Mouse (Mus musculus): ENCODE data around the gene Hmg20a. TPM values are rescaled to one million over a fixed set of nuclear protein-coding genes. Genes with fewer than 3 reads are reported as not detected.

The Hmg20a gene
- total and polyA plus RNA-seq, 2 experiments from 2014 or later: 62.0 to 76.3 TPM

DNA sequence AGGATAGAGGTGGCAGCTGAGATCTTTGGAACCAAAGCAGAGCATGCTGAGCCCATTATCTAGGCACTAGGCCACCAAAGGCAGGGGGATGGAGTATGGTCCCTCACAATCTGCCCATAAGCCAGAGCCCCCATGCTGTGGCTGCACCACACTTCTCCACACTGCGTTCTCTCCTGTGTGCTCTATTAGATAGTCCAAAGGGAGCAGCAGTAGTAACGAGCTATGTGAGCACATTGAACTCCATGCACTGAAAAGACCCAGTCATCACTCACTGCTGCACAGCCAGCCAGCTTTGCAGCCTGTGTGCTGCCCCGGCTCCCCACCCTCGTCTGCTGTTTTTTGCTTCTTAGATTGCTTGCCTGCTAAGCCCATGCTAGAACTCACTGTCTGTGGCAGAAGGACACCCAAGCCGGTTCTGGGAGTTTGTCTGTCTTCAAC, 77.4 kb downstream of the Hmg20a start:
- DNase-seq (ENCODE audit: low spot score) (peak; percentile 43), ATAC-seq (ENCODE audit: low FRiP score) (no peak)
- H3K27me3 ChIP-seq (ENCODE audit: insufficient read depth, low read length): no peaks in the 10 kb centered on the region
- no peak overlapping the region for H3K9ac ChIP-seq (replicated peaks; ENCODE audit: low read length, poor library complexity, severe bottlenecking)
- no peaks in the 10 kb centered on the region for H3K4me1 ChIP-seq (ENCODE audit: insufficient read depth, low read length)
- H3K4me3 ChIP-seq (ENCODE audit: low read depth, low read length): no peak overlapping the region
- no peak for TF ChIP-seq CTCF (IDR thresholded peaks at IDR 0.05)
- 44% methylated on average over 5 of the region's 5 CpGs for WGBS
- H3K27ac ChIP-seq (ENCODE audit: low read depth, low read length): no peak overlapping the region; the same call in 1 of the 2 replicates
- no peak overlapping the region for H3K4me2 ChIP-seq (ENCODE audit: low read depth, low read length, poor library complexity, severe bottlenecking)
- H3K9me3 ChIP-seq (ENCODE audit: low read length): no peaks in the 10 kb centered on the region
- H3K36me3 ChIP-seq (ENCODE audit: insufficient read depth, low read length): peaks cover 20% of the 10 kb centered on the region

DNA sequence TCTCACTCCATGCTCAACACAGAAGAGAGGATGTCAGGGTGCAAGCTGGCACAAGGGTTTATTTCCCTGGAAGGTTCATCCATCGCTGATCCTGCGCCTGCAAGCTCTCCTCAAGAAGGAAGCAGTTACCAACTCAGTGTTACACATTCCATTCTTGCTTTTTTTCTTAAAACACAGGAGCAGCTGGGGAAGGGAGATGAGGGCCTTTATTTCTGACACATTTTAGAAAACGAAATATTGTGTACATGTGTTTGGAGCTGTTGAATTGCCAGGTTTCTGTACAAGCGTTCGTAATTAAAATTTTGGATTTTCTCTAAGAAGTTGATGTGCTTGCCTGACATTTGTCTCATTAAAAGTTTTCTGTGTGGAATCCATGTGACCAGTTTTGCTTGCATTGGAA, 78.2 kb downstream of the Hmg20a start:
- WGBS: 94% methylated on average over 5 of the region's 5 CpGs
- Histone ChIP-seq H3K36me3 (ENCODE audit: insufficient read depth, low read length) (peaks cover 14% of the 10 kb centered on the region), H3K4me1 (ENCODE audit: insufficient read depth, low read length) (no peaks in the 10 kb centered on the region), H3K27me3 (ENCODE audit: insufficient read depth, low read length) (no peaks in the 10 kb centered on the region), H3K9ac (replicated peaks; ENCODE audit: low read length, poor library complexity, severe bottlenecking) (no peak overlapping the region), H3K4me3 (ENCODE audit: low read depth, low read length) (no peak overlapping the region), H3K4me2 (ENCODE audit: low read depth, low read length, poor library complexity, severe bottlenecking) (no peak overlapping the region), H3K27ac (ENCODE audit: low read depth, low read length) (no peak overlapping the region), H3K9me3 (ENCODE audit: low read length) (no peaks in the 10 kb centered on the region)
- ATAC-seq (ENCODE audit: low FRiP score) (no peak), DNase-seq (ENCODE audit: low spot score) (no peak)
- TF ChIP-seq CTCF (IDR thresholded peaks at IDR 0.05): no peak

DNA sequence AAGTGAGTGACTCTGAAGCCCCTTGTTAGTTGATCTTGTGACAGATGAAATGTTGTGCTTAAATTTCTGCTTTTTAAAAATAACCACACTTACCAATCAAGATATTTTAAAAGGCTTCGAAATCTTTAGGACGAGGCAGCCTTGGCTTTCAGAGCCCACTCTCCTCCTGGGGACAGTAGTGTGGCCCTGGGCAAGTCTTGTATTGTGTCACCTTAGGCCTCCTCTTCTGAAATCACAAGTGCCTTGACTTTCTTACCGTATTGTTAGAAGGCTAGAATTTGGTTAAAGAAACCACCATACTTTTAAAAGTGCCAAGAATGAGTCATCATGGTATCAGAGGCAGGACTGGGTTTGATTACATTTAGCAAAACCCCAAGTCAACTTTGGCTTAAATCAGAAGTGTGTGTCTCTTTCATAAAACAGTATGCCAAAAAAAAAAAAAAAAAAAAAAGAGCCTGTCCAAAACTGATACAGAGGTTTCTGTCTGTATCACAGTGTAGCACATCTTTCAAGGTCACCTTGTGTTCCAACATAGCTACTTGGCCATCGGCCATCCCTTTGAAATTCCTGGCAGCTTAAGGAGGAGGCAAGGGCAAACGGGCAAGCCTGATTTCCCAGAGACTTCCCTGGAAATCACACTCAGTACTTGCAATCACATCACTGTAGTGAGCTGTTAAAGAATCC, 78.9 kb downstream of the Hmg20a start:
- no peak for TF ChIP-seq CTCF (IDR thresholded peaks at IDR 0.05)
- Histone ChIP-seq H3K4me3 (ENCODE audit: low read depth, low read length) (no peak overlapping the region), H3K4me1 (ENCODE audit: insufficient read depth, low read length) (peaks cover 2% of the 10 kb centered on the region; the same call in 1 of the 2 replicates), H3K36me3 (ENCODE audit: insufficient read depth, low read length) (peaks cover 10% of the 10 kb centered on the region), H3K27ac (ENCODE audit: low read depth, low read length) (no peak overlapping the region), H3K27me3 (ENCODE audit: insufficient read depth, low read length) (no peaks in the 10 kb centered on the region), H3K9ac (replicated peaks; ENCODE audit: low read length, poor library complexity, severe bottlenecking) (no peak overlapping the region), H3K9me3 (ENCODE audit: low read length) (no peaks in the 10 kb centered on the region), H3K4me2 (ENCODE audit: low read depth, low read length, poor library complexity, severe bottlenecking) (no peak overlapping the region)
- ATAC-seq (ENCODE audit: low FRiP score) (no peak), DNase-seq (ENCODE audit: low spot score) (peak; percentile 60)
- WGBS: 73% methylated on average over 5 of the region's 5 CpGs

DNA sequence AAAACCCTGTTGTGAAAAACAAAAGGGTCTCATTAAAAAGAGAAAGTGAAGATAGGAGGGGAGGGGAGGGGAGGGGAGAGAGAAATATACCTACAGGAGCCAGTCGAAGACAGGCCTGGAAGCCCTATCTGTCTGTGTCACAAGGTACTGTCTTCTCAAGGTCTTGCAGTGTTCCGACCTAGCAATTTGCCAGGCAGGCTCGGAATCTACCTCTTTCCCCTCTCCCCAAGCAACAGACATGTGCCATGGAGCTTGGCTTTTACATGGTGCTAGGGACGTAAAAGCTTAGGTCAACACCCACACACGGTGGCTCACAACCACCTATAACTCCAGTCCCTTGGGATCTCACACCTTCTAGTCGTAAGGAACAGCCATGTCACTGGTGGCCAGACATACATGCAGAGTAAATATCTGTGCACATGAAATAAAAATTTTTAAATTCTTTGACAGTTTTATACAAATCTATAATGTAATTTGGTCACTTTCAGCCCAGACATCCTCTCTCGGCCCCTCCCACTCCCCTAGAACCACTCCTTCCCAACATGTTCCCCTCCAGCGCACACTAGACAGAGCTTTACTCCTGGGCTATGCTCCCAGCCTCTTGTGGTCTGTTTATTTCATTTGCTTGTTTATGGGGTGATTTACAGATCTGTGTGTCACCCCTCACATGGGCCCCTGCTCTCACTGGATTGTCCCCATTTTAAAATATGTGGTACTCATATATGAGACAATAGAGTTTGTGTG, 81.1 kb downstream of the Hmg20a start:
- H3K4me3 ChIP-seq (ENCODE audit: low read depth, low read length): no peak overlapping the region
- H3K36me3 ChIP-seq (ENCODE audit: insufficient read depth, low read length): peaks cover 10% of the 10 kb centered on the region
- H3K27me3 ChIP-seq (ENCODE audit: insufficient read depth, low read length): no peaks in the 10 kb centered on the region
- no peak overlapping the region for H3K9ac ChIP-seq (replicated peaks; ENCODE audit: low read length, poor library complexity, severe bottlenecking)
- no peaks in the 10 kb centered on the region for H3K9me3 ChIP-seq (ENCODE audit: low read length)
- H3K4me1 ChIP-seq (ENCODE audit: insufficient read depth, low read length): peaks cover 10% of the 10 kb centered on the region
- WGBS: 87% methylated on average over 8 of the region's 8 CpGs
- no peak for DNase-seq (ENCODE audit: low spot score)
- H3K27ac ChIP-seq (ENCODE audit: low read depth, low read length): no peak overlapping the region
- no peak overlapping the region for H3K4me2 ChIP-seq (ENCODE audit: low read depth, low read length, poor library complexity, severe bottlenecking)
- no peak for ATAC-seq (ENCODE audit: low FRiP score)
- TF ChIP-seq CTCF (IDR thresholded peaks at IDR 0.05): no peak

DNA sequence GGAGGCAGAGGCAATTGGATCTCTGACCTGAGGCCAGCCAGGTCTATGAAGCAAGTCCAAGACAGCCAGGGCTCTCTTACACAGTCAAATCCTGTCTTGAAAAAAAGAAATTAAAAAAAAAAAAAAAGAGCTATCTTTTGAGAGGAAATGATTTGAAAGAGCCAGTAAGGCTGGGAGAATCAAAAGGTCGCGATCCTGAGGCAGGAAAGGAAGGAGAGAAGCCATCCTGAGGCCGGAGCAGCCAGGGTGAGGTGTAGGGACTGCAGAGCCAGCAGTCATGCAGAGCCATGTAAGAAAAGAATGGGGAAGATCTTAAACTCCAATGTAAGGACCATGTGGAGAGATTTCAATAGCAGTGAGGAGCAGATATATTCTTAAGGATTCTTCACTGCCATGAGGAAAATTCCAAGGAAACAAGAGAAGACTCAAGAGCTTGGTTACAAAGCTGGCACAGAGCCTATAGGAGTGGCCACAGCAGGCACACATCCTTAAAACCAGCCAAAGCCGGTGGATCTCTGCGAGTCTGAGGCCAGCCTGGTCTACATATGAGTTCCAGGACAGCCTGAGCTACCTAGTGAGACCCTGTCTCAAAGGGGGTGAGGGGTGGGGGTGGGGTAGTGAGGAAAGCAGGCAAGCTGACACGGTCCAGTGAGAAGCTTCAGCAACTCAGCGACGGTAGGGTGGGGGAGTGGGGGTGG, 82.6 kb downstream of the Hmg20a start:
- ATAC-seq (ENCODE audit: low FRiP score): no peak
- Histone ChIP-seq H3K9me3 (ENCODE audit: low read length) (no peaks in the 10 kb centered on the region), H3K27ac (ENCODE audit: low read depth, low read length) (no peak overlapping the region), H3K4me2 (ENCODE audit: low read depth, low read length, poor library complexity, severe bottlenecking) (no peak overlapping the region), H3K9ac (replicated peaks; ENCODE audit: low read length, poor library complexity, severe bottlenecking) (no peak overlapping the region), H3K36me3 (ENCODE audit: insufficient read depth, low read length) (0 out of 2 replicates have a peak, but pooled peaks cover 2% of the 10 kb centered on the region), H3K27me3 (ENCODE audit: insufficient read depth, low read length) (no peaks in the 10 kb centered on the region), H3K4me1 (ENCODE audit: insufficient read depth, low read length) (peaks cover 23% of the 10 kb centered on the region), H3K4me3 (ENCODE audit: low read depth, low read length) (no peak overlapping the region)
- no peak for DNase-seq (ENCODE audit: low spot score)
- TF ChIP-seq CTCF (IDR thresholded peaks at IDR 0.05): no peak
- 47% methylated on average over 8 of the region's 8 CpGs for WGBS

All from midbrain, postnatal 0 days (tissue).